Mouse (Mus musculus): ENCODE measurements at regions not wholly inside any gene's neighbourhood (a gene's known extent, or its start where the extent isn't known, plus 50 kb on each side); places are given as distances from the start of the nearest gene placed in this dataset.
A peak's percentile ranks its signal among the peaks of the same experiment; 100 is the strongest.

DNA sequence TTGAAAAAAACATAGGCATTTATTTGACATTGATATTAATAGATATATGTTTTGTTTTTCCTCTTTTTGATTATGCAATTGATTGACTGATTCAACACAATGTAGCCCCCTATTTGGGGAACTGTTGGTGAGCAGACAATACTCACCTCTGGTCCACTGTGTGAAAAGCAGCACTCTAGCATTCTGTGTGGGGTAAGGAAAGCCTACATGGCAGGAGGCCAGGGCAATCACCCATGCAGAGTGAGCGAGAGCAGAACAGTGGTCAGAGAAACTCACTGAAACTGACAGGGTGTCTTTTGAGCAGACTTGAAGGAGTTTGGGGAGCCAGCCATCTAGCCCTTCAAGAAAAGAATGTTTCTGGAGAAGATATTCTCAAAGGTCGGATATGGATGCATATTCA, 73.2 kb upstream of the Azi2 start:
- DNase-seq (ENCODE audit: low read depth, low spot score) = no peak

DNA sequence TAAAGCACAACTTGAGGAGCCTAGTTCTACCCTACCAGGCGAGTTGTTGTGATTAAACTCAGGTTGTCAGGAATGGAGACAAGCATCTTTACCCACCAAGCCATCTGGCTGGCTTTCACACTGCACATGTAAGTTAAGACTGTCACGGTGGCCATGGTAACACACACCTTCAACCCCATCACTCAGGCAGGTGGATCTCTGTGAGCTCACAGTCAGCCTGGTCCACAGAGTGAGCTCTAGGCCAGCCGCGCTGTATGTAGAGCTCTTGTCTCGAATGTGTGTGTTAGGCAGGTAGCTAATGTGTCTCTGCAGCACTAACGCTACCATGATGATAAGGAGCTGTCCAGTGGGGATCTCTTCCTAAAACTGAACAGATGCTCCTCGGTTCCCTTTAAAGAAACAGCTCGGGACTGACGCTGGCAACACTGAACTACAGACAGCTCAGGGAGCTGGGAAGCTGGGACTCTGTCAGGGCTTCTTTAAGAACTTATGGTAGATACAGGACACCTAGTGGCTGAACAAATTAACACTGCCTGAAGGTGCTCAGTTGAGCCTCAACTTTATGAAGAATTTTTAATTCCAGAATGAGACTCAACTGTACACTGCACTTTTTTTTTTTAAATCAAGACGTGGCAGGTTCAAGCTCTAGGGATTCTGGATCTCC, 73.8 kb upstream of the Azi2 start:
- peak; percentile 30 for DNase-seq (ENCODE audit: low read depth, low spot score)

DNA sequence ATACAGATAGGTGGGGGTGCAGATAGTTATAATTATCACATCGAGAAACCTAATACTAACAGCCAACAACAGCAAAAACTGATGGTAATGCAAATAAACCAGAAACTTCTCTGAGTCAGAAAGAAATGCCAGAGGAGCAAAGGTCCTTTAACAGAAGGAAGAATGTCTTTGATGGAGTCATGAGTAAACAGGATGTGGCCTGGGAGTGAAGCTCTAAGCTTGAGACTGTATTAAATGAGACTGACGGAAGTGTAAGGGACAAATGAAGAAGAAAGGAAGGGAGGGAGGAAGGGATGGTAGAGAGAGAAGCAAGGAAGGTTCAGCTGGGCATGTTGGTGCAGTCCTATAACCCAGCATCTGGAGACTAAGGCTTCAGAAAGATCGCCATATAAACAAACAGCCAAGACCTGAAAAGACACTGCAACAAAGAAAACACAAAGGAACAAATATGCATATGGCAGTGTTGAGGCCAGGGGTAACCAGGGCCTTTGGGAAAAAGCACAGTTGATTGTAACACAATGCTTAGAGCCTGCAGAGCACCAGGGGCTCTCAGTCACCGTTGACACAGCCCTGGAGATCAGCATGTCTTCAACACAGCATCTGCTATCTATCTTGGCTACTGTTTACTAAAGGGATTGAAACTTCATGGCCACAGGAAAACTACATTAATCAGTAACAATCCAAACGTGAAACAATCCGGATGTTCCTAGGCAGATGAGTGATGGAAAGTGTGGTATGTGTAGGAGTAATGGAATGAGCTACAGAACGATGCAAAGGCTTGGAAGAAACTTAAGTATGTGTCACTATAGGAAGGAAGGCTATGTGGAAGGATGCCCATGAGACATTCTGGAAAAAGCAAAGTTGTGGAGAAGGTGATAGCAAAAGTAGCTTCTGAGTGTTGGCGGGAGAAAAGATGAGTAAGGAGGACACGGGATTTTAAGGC, 77.9 kb upstream of the Azi2 start:
- no peak for DNase-seq (ENCODE audit: low read depth, low spot score)

DNA sequence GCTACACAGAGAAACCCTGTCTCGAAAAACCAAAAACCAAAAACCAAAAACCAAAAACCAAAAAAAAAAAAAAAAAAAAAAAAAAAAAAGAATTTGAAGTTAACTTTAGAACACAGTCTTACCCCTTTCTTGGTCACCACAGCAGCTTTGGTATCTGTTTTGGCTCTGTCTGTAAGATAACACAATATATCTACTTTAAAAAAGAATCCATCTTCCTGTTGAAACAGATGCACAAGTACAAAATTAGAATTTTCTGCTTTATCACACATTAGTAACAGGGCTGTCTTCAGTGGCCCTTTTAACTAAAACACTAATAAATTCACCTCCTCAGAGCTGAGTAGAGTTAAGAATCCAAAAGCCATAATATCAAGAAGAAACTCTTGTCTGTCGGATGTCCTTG, 80.5 kb upstream of the Azi2 start:
- no peak for DNase-seq (ENCODE audit: low read depth, low spot score)

DNA sequence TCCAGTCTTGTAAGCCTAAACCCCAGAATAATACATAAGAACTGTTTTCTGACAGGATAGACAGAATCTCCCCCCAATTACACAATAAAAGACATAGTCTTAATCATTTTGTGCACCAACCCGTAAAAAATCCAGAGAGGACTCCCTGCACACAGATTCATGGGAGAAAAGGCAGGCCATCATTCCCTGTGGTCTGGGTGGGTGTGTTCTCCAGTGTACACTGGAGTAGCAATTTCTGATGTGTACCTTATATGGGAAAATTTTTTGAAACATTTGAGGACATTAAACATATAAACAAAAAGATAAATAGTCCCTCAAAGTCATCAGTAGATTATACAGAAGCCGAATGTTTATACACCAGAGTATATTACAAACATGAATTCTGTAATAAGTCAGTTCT, 83.1 kb upstream of the Azi2 start:
- no peak for DNase-seq (ENCODE audit: low read depth, low spot score)

DNA sequence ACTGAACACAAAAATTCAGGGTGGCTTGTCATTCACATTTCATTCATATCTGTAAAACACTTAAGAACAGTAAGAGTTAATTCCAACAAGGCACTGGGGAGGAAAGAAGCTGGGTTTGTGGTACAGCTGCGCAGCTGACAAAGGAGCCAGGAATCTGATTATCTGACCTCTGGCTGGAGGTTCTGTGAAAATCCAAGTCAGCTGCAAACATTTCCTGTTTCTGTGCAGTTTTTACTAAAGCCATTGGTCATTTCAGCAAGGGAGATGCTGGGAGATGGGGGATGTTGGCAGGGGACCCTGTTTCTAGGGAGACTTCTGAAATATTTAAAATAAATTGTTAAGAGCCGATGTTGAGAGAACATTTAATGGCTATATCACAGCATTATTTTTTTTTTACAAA, 83.6 kb upstream of the Azi2 start:
- no peak for DNase-seq (ENCODE audit: low read depth, low spot score)

DNA sequence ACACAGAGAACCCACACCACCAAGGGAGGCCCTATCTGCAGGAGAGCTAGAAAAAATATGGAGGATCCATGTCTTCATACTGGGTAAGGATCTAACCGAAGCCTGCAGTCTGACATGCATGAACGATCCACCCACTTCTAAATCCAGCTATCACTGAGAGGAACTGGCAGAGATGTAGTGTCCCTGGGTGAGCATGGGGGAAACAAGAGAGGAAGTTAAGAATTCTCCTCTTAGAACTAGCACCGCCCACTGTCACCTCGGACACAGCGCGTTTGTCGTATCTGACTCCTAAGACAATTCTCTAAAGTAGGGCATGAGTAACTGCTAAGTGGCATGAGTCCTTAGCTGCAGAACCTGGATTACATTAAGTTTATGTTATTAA, 112.8 kb upstream of the Azi2 start:
- no peak for DNase-seq (ENCODE audit: low read depth, low spot score)

DNA sequence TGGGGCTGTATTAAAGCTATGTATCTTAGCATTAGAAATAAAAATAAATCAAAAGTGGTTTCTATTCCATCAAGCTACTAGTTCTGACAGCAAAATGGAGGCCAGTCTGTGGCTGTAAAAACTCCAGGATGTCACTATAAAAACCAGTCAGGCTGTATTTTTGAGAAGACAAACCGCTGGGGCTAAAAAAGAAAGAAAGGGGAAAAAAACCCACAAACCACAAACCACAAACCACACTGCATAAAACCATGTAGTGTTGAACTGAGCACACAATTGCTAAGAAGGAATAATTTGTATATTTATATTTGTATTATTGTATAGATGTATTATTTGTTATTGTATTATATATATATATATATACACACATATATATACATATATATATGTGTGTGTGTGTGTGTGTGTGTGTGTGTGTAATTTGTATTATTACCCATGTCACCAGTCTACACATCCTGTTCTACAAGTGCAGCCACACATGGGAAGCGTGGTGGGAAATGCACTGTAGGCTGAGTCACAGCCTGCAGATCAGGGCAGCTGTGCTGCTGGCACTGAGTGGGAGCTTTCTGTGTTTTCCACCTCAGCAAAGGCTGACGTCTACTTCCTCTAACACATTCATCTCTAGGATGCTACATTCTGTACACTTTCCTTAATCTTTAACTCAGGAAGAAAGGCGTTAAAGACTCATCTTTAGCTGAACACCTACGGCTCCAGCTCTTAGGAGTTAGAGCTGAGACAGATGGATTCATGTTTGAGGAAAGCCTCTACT, 113.4 kb upstream of the Azi2 start:
- DNase-seq (ENCODE audit: low read depth, low spot score) = no peak

DNA sequence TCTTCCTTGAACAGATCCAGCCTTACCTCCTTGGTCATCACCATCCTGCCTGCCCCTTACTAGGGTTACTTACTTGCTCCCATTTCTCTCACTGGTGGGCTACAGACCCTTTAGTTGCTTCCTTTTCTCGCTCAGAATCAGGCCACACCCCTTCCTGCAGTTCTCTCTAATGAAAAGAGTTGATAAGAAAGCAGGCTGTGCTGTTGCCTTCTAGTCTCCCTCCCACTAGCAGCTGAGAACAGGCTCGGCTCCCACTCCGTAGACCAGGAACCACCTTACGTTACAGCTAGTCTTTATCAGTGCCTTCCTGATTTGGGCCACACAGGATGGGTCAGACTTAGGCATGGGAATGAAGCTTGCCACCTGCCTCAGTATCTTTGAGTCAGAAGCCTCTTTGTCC, 117.3 kb upstream of the Azi2 start:
- DNase-seq (ENCODE audit: low read depth, low spot score) = no peak

DNA sequence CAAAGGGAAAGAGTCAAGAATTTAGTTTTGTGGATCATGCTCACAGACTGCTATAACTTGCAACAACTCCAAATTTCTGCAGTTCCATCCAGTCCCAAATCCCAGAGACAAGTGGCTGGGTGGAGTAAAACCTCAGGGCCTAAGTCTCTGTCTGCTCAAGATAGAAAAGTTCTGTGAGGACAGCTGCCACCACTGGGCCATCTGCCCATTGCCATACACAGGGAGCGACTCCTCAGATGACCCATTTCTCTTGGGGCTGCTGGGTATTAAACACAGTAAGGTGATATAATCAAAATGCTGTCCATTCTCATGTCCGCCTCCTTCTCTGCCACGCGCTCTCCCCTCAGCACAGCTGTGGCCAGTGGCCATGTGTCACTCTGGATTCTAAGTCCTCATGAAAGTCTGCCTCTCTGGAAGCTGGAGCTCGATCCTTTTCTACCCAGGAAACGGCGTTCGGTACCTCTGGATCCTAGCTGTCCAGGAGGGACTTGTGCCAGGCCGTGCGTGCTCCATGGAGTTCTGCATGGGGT, 132.3 kb upstream of the Azi2 start:
- no peak for DNase-seq (ENCODE audit: low read depth, low spot score)

DNA sequence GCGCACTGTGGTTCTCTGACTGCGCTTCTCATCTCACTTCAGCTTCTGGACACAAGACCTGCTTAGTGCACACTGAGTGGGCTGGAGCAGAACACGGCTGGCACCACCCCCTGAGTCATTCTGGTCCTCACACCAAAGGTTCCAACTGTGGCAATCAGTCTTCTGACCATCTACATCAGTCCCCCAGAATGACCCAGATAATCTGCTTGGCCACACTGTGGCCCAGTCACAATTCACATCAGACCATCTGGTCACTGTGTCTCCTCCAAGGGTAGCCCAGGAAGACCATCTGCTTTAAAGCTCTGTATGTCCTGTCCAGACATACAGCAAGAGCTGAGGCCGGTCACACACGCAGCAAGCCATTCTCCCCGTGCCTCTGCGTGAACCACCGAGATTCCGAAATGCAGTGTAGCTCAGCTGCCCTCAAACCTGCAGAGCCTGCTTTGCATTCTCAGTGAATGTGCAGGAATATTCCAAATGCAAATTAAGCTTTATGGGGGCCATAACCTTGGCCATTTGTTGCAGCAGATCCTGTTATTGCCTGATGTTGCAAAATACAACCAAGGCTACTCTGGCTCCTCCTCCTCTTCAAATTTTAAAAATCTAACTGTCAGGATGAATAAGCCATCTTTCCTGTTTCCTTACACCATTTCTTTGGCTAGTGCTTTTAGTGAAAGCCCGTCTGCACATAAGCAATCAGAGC, 135.1 kb upstream of the Azi2 start:
- no peak for DNase-seq (ENCODE audit: low read depth, low spot score)

DNA sequence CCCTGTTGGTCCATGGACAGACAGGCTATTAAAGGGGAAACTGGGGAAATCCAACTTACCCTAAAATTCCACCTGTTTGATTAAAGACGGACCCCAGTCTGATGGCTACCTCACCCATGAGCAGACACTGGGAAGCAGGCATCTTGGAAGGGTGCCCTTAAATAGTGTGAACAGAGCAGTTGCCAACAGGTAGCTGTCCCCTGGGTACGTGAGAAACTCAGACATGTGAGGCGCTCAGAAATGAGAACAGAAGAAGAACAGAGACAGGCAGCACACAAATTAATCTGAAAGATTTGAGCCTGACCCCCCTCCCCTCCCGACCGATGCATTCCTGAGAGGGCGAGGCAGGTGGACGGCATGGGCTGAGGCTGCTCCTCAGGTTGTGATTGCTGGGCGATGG, 135.7 kb upstream of the Azi2 start:
- no peak for DNase-seq (ENCODE audit: low read depth, low spot score)

DNA sequence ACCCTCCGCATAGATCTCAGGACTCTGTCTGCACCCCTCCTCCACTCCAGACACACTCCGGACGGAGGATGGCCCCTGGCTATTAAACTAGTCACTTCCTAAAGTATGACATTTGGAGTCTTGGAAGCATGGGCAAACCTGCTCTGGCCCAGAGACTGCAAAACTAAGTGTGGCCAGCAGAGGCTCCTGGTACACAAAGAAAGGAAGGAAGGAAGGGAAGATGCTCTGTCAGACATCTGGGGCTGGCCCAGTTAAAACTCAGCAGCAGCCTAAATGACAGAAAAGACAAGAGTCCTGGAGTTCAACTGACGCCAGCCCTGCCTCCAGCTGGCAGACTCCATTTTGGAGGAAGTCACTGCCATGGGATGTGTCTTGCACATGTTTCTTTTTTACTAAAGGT, 137.3 kb upstream of the Azi2 start:
- peak; percentile 20 for DNase-seq (ENCODE audit: low read depth, low spot score)

DNA sequence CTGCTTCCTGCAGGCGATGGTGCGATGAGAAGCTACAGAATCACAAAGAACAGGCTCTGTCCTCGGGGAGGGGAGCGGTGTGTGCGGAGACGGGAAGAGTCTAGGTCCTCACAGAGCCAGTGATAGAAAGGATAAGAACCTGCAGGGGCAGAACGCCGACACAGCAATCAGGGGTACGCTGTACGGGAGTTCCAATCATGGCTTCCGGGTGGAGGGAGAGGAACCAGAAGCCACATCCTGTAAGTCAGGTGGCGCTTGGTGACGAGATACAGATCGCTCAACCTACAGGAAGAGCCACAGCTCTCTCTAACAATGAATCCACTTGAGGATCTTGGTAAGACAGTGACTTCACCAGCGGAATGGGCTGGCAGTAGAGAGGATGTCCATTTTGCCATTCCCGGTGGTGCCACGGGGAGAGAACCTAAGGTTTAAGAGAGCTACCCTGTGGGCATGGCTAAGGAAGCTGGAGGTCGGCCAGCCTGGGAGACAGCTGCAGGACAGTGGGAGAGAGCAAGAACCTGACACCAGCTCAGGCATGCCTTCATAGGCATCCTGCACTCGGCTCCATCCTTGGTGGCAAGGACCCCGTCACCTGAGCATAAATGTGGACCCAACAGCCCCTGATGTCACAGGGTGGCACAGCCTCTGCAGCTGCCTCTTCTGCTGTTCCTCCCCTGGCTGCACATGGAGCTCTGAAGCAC, 137.9 kb upstream of the Azi2 start:
- DNase-seq (ENCODE audit: low read depth, low spot score) = no peak

DNA sequence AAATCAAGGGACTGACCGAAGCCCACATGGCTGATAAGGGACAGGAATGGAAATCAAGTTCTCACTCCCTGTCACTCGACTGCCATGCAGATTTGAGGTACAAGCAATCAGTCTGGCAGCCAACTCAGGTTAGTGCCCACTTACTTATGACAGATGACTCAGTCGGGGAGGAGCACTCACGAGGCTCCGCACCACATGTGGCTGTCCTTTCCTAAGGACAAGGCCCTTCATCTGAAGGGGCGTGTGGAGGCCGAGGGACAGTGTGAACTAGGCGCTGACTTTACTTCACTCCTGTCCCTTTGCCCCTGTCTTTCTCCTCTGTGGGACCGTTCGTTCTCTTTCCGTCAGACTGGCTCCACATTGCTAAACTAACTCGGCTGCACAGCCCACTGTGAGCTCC, 139.7 kb upstream of the Azi2 start:
- no peak for DNase-seq (ENCODE audit: low read depth, low spot score)

DNA sequence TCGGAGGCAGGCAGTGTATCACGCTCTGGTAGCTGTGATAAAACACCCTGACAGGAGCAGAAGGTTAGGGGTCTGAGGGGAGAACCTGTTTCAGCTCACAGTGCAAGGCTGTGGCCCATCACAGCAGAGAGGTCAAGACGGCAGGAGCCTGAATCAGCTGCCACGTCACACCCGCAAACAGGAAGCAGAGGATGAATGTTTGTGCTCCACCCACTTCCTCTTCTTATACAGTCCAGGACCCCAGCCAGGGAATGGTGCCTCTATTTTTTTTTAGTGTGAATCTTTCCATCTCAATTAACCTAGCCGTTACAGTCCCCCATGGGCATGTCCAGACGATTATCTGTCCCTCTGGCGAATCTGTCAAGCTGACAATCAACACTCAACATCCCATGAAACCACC, 143.8 kb upstream of the Azi2 start:
- DNase-seq (ENCODE audit: low read depth, low spot score) = no peak

DNA sequence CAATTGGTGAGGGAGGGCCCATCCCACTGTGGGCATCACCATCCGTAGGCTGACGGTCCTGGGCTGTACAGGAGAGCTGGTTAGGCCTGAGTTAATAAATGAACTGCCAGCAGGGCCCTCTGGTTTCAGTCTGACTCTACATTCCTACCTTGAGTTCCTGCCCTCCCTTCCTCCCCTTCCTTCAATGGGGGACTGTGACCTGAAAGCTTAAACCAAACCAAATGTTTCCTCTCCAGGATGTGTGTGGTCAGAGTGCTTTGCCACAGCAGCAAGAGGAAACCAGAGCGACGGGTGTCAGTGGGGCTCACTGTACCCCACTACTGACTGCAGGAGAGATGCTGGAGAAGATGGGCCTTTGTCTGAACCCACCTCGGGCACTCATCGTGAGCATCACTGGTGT, 147.7 kb upstream of the Azi2 start:
- peak; percentile 23 for DNase-seq (ENCODE audit: low read depth, low spot score)

DNA sequence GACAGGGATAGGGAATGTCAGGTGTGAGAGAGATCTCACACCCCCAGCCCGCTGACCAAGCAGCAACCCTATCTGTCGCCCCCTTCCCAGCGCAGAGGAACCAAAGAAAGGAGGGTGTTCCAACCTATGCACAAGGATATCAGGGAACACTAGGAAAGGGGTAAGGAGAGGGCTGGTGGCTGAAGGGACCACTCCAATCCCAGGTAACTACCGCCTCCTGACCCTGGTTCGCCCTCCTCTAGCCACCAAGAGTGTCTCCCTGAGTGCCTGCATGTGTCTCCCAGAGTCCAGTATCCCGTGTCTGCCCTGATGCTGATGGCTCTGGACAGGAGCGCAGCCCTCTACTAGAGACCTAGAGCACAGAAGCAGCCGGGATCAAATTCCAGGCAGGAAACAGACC, 167.1 kb upstream of the Azi2 start:
- DNase-seq (ENCODE audit: low read depth, low spot score) = no peak

DNA sequence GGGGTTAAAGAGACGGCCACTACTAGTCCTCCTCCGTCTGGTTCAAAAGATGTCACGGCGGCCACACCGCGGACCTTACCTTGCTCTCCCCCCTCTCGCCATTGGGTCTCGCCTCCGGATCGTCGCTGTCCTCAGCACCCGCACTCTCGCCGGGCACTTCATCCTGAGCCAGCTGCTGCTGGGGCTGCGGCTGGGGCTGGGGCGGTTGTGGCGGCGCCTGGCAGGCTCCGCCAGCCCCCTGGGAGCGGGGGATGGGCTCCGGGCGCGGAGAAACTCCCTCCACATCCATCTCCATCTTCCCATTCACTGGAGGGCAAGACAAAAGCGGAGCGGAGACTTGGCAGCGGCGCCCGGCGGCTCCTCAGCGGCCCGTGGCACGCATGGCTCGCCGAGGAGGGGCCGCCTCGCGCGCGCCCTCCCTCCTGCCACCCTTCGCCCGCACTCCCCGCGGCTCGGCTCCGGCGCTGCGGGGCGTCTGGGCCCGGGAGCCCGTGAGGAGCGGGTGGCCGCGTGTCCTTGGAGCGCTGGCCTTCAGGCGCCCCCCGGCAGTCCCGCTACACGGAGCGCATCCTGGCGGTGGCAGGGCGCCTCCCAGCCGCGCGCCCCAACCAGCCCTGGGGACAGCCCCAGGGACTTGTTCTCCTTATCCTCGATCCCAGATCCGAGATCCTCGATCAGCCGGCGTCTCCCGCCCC, 167.8 kb upstream of the Azi2 start:
- peak; percentile 46 for DNase-seq (ENCODE audit: low read depth, low spot score)

DNA sequence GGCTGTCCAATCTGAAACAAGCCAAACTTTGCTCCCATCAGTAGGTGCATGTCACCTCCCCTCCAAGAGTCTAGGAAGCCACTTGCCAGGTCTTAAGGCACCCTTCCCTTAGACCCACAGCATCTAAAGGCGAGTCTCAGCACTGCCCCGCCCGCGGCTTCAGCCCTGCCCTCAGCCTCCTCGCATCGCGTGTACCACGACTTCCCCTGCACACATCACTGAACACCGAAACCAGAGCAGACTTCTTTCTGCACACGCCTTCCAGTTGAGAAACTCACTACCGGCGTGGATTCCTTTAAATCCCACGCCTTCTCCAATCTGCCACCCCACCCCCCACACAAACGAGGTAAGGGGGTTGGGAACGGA, 168.3 kb upstream of the Azi2 start:
- peak; percentile 17 for DNase-seq (ENCODE audit: low read depth, low spot score)
